16 mouse cellular contexts compared by ENCODE assay signal in the genomic region with DNA sequence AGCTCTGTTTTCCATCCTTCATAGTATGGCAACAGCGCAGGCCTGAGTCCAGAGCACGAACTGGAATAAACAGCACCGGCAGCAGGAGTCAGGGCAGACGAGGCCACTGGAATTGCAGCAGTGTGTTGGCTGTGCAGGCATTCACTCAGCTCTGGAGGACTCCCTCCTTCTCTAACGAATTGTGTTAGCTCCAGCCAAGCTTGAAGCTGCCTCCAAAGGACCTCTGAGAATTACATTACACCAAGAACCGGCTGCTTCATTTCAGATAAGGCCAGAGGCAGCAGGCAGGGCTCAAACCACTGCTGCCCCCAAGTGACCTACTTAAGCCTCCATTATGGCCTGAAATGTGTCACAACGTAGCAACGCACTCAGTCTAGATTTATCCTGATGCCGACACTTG.
A peak's percentile ranks its signal among the peaks of the same experiment; 100 is the strongest.
DNase-seq lines count a peak whose midpoint lies in the region; ATAC-seq and TF ChIP-seq lines count a peak whose summit lies in the region.
"Had no signal": no experiment of that assay in that cellular context is flagged by ENCODE, and none has a peak within 500 bp of the region (broad histone marks: within the 10 kb centered on the region; RNA-seq: fewer than 3 reads in every experiment).

No protein-coding gene starts in this region.

- H3K4me3 ChIP-seq in hindbrain, embryonic 13.5 days, result no peak overlapping the region
- no peak overlapping the region for H3K4me3 ChIP-seq in hindbrain, embryonic 14.5 days (replicated peaks; ENCODE audit: low read length)
- H3K4me3 ChIP-seq in hindbrain, embryonic 16.5 days (ENCODE audit: low read length), result no peak overlapping the region
- H3K4me3 ChIP-seq in intestine, postnatal 0 days (ENCODE audit: low read depth, low read length), result no peak overlapping the region
- no peak overlapping the region for H3K4me3 ChIP-seq in gastrocnemius, adult 2 months
- H3K4me3 ChIP-seq: embryonic facial prominence, embryonic 12.5 days; forebrain, embryonic 13.5 days had no signal

- no peak for TF ChIP-seq CTCF in intestine, postnatal 0 days (IDR thresholded peaks at IDR 0.05; ENCODE audit: low read depth)
- no peak for TF ChIP-seq CTCF in gastrocnemius, adult 2 months (IDR thresholded peaks at IDR 0.05)

- H3K9ac ChIP-seq in hindbrain, embryonic 13.5 days, result no peak overlapping the region
- H3K9ac ChIP-seq in hindbrain, embryonic 14.5 days, result no peak overlapping the region
- H3K9ac ChIP-seq in hindbrain, embryonic 16.5 days (ENCODE audit: low read depth, low read length), result no peak overlapping the region
- no peak overlapping the region for H3K9ac ChIP-seq in intestine, postnatal 0 days (ENCODE audit: low read depth, low read length)
- H3K9ac ChIP-seq: embryonic facial prominence, embryonic 12.5 days; forebrain, embryonic 13.5 days had no signal

- no peak for DNase-seq in hindbrain, embryonic 14.5 days (ENCODE audit: low spot score)
- DNase-seq in urinary bladder, postnatal 14 days (ENCODE audit: low spot score), result peak; percentile 16
- DNase-seq in urinary bladder, adult 18-20 months (ENCODE audit: low spot score in 2 of 2), result no peak
- DNase-seq in gastrocnemius, adult 2 months, result no peak
- no peak for DNase-seq in left cerebral cortex, postnatal 10 days (ENCODE audit: extremely low spot score in 1 of 2, low spot score in 2 of 2)
- DNase-seq: cerebellum, adult 9-11 months; gastrocnemius, postnatal 36 days; lung, adult 18-20 months; thymus, postnatal 36 days had no signal

- no peaks in the 10 kb centered on the region for H3K27me3 ChIP-seq in hindbrain, embryonic 13.5 days
- no peaks in the 10 kb centered on the region for H3K27me3 ChIP-seq in hindbrain, embryonic 14.5 days (ENCODE audit: control insufficient read depth, insufficient read depth, low read length)
- no peaks in the 10 kb centered on the region for H3K27me3 ChIP-seq in hindbrain, embryonic 16.5 days (replicated peaks; ENCODE audit: control insufficient read depth, insufficient read depth, low read length)
- no peaks in the 10 kb centered on the region for H3K27me3 ChIP-seq in intestine, postnatal 0 days (replicated peaks; ENCODE audit: control insufficient read depth, insufficient read depth, low read length)
- H3K27me3 ChIP-seq: embryonic facial prominence, embryonic 12.5 days; Patski had no signal

- 65% methylated on average over 9 of the region's 9 CpGs for WGBS in hindbrain, embryonic 13.5 days
- WGBS in hindbrain, embryonic 14.5 days, result 67% methylated on average over 9 of the region's 9 CpGs
- WGBS in hindbrain, embryonic 16.5 days, result 66% methylated on average over 9 of the region's 9 CpGs
- WGBS in intestine, postnatal 0 days, result 71% methylated on average over 9 of the region's 9 CpGs

- intact Hi-C loops in gastrocnemius, adult 2 months (cut with DNase I), result no loop called here
- intact Hi-C loops in left cerebral cortex, postnatal 10 days (cut with DNase I), result no loop called here

- H3K9me3 ChIP-seq in hindbrain, embryonic 13.5 days, result no peaks in the 10 kb centered on the region
- H3K9me3 ChIP-seq in hindbrain, embryonic 14.5 days (ENCODE audit: control insufficient read depth, low read length), result 0 out of 2 replicates have a peak, but pooled peaks cover 3% of the 10 kb centered on the region
- no peaks in the 10 kb centered on the region for H3K9me3 ChIP-seq in hindbrain, embryonic 16.5 days (ENCODE audit: control insufficient read depth, low read length)
- no peaks in the 10 kb centered on the region for H3K9me3 ChIP-seq in intestine, postnatal 0 days (ENCODE audit: control insufficient read depth)
- H3K9me3 ChIP-seq: embryonic facial prominence, embryonic 12.5 days; forebrain, embryonic 13.5 days had no signal

- peak; percentile 66; the same call in 1 of the 2 replicates for ATAC-seq in hindbrain, embryonic 13.5 days (ENCODE audit: low FRiP score)
- no peak for ATAC-seq in hindbrain, embryonic 14.5 days (ENCODE audit: low FRiP score)
- peak; percentile 65; the same call in 1 of the 2 replicates for ATAC-seq in hindbrain, embryonic 16.5 days
- no peak for ATAC-seq in intestine, postnatal 0 days
- ATAC-seq: CD4-positive, CD25-positive, alpha-beta regulatory T cell, adult 4 months; forebrain, embryonic 13.5 days; Patski had no signal

- no peak overlapping the region for H3K4me2 ChIP-seq in hindbrain, embryonic 13.5 days
- no peak overlapping the region for H3K4me2 ChIP-seq in hindbrain, embryonic 14.5 days (replicated peaks)
- H3K4me2 ChIP-seq in hindbrain, embryonic 16.5 days (ENCODE audit: low read length), result no peak overlapping the region
- no peak overlapping the region for H3K4me2 ChIP-seq in intestine, postnatal 0 days (replicated peaks; ENCODE audit: low read depth)
- H3K4me2 ChIP-seq: embryonic facial prominence, embryonic 12.5 days; forebrain, embryonic 13.5 days had no signal

- H3K27ac ChIP-seq in hindbrain, embryonic 13.5 days, result no peak overlapping the region
- H3K27ac ChIP-seq in hindbrain, embryonic 14.5 days, result no peak overlapping the region
- no peak overlapping the region for H3K27ac ChIP-seq in hindbrain, embryonic 16.5 days (ENCODE audit: low read depth, low read length)
- no peak overlapping the region for H3K27ac ChIP-seq in intestine, postnatal 0 days (ENCODE audit: low read depth, low read length)
- no peak overlapping the region for H3K27ac ChIP-seq in gastrocnemius, adult 2 months
- H3K27ac ChIP-seq: embryonic facial prominence, embryonic 12.5 days; forebrain, embryonic 13.5 days had no signal

- H3K36me3 ChIP-seq in hindbrain, embryonic 13.5 days, result no peaks in the 10 kb centered on the region
- no peaks in the 10 kb centered on the region for H3K36me3 ChIP-seq in hindbrain, embryonic 14.5 days (replicated peaks; ENCODE audit: control insufficient read depth, insufficient read depth)
- H3K36me3 ChIP-seq in hindbrain, embryonic 16.5 days (ENCODE audit: control insufficient read depth, insufficient read depth, low read length), result no peaks in the 10 kb centered on the region
- H3K36me3 ChIP-seq in intestine, postnatal 0 days (ENCODE audit: control insufficient read depth, insufficient read depth), result no peaks in the 10 kb centered on the region
- H3K36me3 ChIP-seq: embryonic facial prominence, embryonic 12.5 days had no signal

- peaks cover 8% of the 10 kb centered on the region; the same call in 1 of the 2 replicates for H3K4me1 ChIP-seq in hindbrain, embryonic 13.5 days (replicated peaks)
- no peaks in the 10 kb centered on the region for H3K4me1 ChIP-seq in hindbrain, embryonic 14.5 days (replicated peaks; ENCODE audit: control insufficient read depth, insufficient read depth, low read length)
- H3K4me1 ChIP-seq in hindbrain, embryonic 16.5 days (ENCODE audit: control insufficient read depth, insufficient read depth, low read depth, low read length), result no peaks in the 10 kb centered on the region
- no peaks in the 10 kb centered on the region for H3K4me1 ChIP-seq in intestine, postnatal 0 days (replicated peaks; ENCODE audit: control insufficient read depth, insufficient read depth, low read length)
- H3K4me1 ChIP-seq: embryonic facial prominence, embryonic 12.5 days; forebrain, embryonic 13.5 days had no signal

Comparison
In these comparisons a context has a peak if more than half of its experiments do, and no peak if none do; other contexts are left out.
1. ATAC-seq: peak in hindbrain, embryonic 13.5 days (single experiment) and hindbrain, embryonic 16.5 days (single experiment); none in hindbrain, embryonic 14.5 days (single experiment) and intestine, postnatal 0 days (single experiment).